Mouse (Mus musculus) midbrain, embryonic 14.5 days (tissue): ENCODE results near the gene Plin3. TPM values are rescaled to one million over a fixed set of nuclear protein-coding genes. Genes with fewer than 3 reads are reported as not detected.

Source experiments
- ATAC-seq: fragments of 200-750 bp; cut with Nextera tagmentation; 2 replicates; pipeline ENCODE4 v1.8.0; 2017; ENCODE audit warnings: moderate number of reproducible peaks, moderate library complexity; ENCODE audit not compliant: low FRiP score, low TSS enrichment
- DNase-seq: peaks from one replicate; pipeline ENCODE4 v3.0.0-alpha.2; 2015
- H3K27ac ChIP-seq: fragments of 300-500 bp; sonication (generic); replicated peaks from 2 replicates; pipeline ENCODE4 v1.5.1; 2014; ENCODE audit warnings: mild to moderate bottlenecking, low read depth, low read length, moderate library complexity
- H3K27me3 ChIP-seq: fragments of 300-500 bp; sonication (generic); 2 replicates; pipeline ENCODE4 v1.6.1; 2014; ENCODE audit warnings: low read length, control low read depth, mixed read lengths; ENCODE audit not compliant: control insufficient read depth, insufficient read depth
- H3K36me3 ChIP-seq: fragments of 300-500 bp; sonication (generic); 2 replicates; pipeline ENCODE4 v1.6.1; 2014; ENCODE audit warnings: low read length, control low read depth; ENCODE audit not compliant: control insufficient read depth, insufficient read depth
- H3K4me1 ChIP-seq: fragments of 300-500 bp; sonication (generic); 2 replicates; pipeline ENCODE4 v1.6.1; 2014; ENCODE audit warnings: mild to moderate bottlenecking, antibody characterized with exemption, low read length, control low read depth; ENCODE audit not compliant: control insufficient read depth, insufficient read depth
- H3K4me2 ChIP-seq: fragments of 300-500 bp; sonication (generic); 2 replicates; pipeline ENCODE4 v1.6.1; 2014; ENCODE audit warnings: mild to moderate bottlenecking, low read length, moderate library complexity
- H3K4me3 ChIP-seq: fragments of 300-500 bp; sonication (generic); replicated peaks from 2 replicates; pipeline ENCODE4 v1.5.1; 2014; ENCODE audit warnings: low read depth, low read length
- H3K9ac ChIP-seq: fragments of 300-500 bp; sonication (generic); replicated peaks from 2 replicates; pipeline ENCODE4 v1.6.1; 2014; ENCODE audit warnings: mild to moderate bottlenecking, low read length, moderate library complexity
- H3K9me3 ChIP-seq: fragments of 300-500 bp; sonication (generic); 2 replicates; pipeline ENCODE4 v1.6.1; 2016; ENCODE audit warnings: low read length, control low read depth, mixed read lengths; ENCODE audit not compliant: control insufficient read depth
- WGBS: fragments of 180-500 bp; shearing (Covaris S2); extraction: QIAGEN DNeasy Blood & Tissue Kit; methylation state at CpG from one replicate; pipeline ENCODE4 v1.1.7; 2014; 5-methylcytosine and 5-hydroxymethylcytosine counted together
- polyA plus RNA-seq: library from polyadenylated mRNA; unstranded; fragments of >200 nt; fragmentation: Nextera tagmentation; extraction: Ambion mirVana; gene quantifications from 2 replicates; pipeline ENCODE4 v1.2.1, GENCODE M21; 2014

Plin3 gene
- polyA plus RNA-seq, result 6.4 and 11.6 TPM in 2 replicates

DNA sequence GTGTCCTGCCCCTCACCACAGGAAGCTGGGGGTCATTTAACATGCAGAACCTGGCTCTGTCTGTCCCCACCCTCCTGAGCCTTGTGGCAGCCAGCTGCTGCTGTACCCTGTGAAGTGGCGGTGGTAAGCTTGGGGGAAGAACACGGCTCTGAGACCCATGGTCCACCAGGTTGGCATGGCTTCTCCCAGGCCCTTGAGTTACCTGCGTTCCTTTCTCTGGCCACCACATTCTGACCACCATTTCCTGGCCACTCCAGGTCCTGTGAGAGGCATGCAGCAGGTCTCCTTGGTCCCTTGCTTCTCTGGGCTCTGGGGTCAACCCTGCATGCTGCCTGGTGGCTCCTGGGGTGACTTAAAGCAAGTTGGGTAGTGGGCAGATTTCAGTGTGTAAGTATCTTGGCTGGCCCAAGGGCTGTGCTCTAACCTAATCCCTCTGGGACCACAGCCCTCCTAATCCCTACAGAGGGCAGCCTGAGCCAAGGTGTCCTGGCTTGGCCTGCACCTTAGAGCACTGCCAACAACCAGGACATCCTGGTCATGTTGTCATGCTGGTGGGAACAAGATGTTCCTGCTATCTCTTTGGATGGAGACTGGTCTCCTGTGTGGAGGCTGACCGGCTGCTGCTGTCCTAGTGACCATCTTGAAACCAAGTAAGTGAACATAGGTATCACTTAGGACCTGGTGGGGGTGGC, at the start of gene Plin3:
Gene Plin3 (minus strand): TSS at position 343 of the 692 bp plus-strand sequence.
- Histone ChIP-seq H3K9me3 (no peaks in the 10 kb centered on the region), H3K4me1 (peaks cover 22% of the 10 kb centered on the region), H3K9ac (no peak within 1 kb of the TSS), H3K27ac (no peak within 1 kb of the TSS), H3K4me2 (no peak within 1 kb of the TSS), H3K27me3 (no peaks in the 10 kb centered on the region), H3K4me3 (no peak within 1 kb of the TSS), H3K36me3 (no peaks in the 10 kb centered on the region)
- WGBS, result 89% methylated on average over 4 of the region's 4 CpGs
- ATAC-seq (no peak), DNase-seq (no peak)

DNA sequence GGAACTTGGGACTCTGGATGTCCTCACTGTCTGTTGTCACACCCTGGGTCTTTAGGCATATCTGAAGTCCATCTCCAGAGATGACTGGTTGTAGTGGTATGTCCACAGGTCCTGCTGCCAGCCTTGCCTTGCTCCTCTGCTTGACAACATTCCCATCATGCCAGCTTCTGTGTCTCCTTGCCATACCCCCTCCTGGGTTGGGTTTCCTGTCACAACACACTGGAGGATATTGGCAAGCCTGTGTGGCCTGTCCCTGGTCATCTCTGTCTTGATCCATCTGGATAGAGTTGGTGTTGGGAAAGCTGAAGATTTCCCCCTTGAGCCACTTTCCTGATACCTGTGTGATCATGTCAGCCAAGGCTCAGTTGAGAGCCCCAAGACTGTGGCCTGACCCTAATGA, 48.0 kb upstream of the Plin3 start:
- H3K27me3 ChIP-seq, result no peaks in the 10 kb centered on the region
- no peak overlapping the region for H3K27ac ChIP-seq
- no peak overlapping the region for H3K9ac ChIP-seq
- ATAC-seq (no peak), DNase-seq (no peak)
- no peak overlapping the region for H3K4me2 ChIP-seq
- H3K4me1 ChIP-seq, result peaks cover 6% of the 10 kb centered on the region; the same call in 1 of the 2 replicates
- 0 out of 2 replicates have a peak, but pooled peaks cover 6% of the 10 kb centered on the region for H3K36me3 ChIP-seq
- H3K9me3 ChIP-seq, result no peaks in the 10 kb centered on the region
- no peak overlapping the region for H3K4me3 ChIP-seq

- H3K4me1 ChIP-seq, result peaks cover 6% of the 10 kb centered on the region; the same call in 1 of the 2 replicates
- no peak overlapping the region for H3K9ac ChIP-seq
- no peaks in the 10 kb centered on the region for H3K9me3 ChIP-seq
- ATAC-seq, result no peak
- DNase-seq, result no peak
- 59% methylated on average over 4 of the region's 4 CpGs for WGBS
- H3K27ac ChIP-seq, result no peak overlapping the region
- H3K36me3 ChIP-seq, result 0 out of 2 replicates have a peak, but pooled peaks cover 3% of the 10 kb centered on the region
- H3K4me2 ChIP-seq, result no peak overlapping the region
- H3K4me3 ChIP-seq, result no peak overlapping the region
- no peaks in the 10 kb centered on the region for H3K27me3 ChIP-seq
Measured at GRCm38 (mm10) chr17:56338909-56339308, 46.2 kb upstream of the Plin3 start.

GRCm38 (mm10) chr17:56337791-56338190, 45.1 kb upstream of the Plin3 start:
- H3K4me2 ChIP-seq, result no peak overlapping the region
- H3K27me3 ChIP-seq, result no peaks in the 10 kb centered on the region
- 98% methylated on average over 6 of the region's 6 CpGs for WGBS
- H3K4me1 ChIP-seq, result peaks cover 6% of the 10 kb centered on the region; the same call in 1 of the 2 replicates
- H3K9ac ChIP-seq, result no peak overlapping the region
- H3K36me3 ChIP-seq, result 0 out of 2 replicates have a peak, but pooled peaks cover 5% of the 10 kb centered on the region
- no peaks in the 10 kb centered on the region for H3K9me3 ChIP-seq
- H3K4me3 ChIP-seq, result no peak overlapping the region
- no peak overlapping the region for H3K27ac ChIP-seq
- ATAC-seq, result no peak
- DNase-seq, result no peak

DNA sequence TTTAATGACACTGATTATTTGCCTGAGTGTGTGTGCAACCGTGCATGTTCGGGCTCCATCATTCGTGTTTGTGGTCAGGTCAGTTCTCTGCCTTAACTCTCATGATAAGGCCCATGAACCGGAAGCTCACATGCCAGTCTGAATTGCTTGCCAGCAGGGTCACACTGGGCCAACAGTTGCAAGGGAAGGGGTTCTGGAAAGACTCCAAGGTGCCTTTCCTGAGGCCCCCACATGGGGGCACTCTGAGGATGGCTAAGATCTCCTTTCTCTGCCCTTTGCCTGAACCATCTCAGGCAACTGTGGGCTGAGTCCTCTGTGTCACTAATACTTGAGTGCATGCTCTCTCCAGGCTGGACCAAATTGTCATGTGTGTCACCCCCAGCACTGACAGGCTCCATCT, 44.5 kb upstream of the Plin3 start:
- peaks cover 6% of the 10 kb centered on the region; the same call in 1 of the 2 replicates for H3K4me1 ChIP-seq
- H3K4me3 ChIP-seq, result no peak overlapping the region
- H3K27ac ChIP-seq, result no peak overlapping the region
- no peak overlapping the region for H3K9ac ChIP-seq
- H3K36me3 ChIP-seq, result 0 out of 2 replicates have a peak, but pooled peaks cover 5% of the 10 kb centered on the region
- DNase-seq (peak; percentile 61), ATAC-seq (no peak)
- H3K27me3 ChIP-seq, result no peaks in the 10 kb centered on the region
- whole genome bisulfite sequencing, result 61% methylated on average over 4 of the region's 4 CpGs
- H3K4me2 ChIP-seq, result no peak overlapping the region
- no peaks in the 10 kb centered on the region for H3K9me3 ChIP-seq

GRCm38 (mm10) chr17:56332987-56333386, 40.3 kb upstream of the Plin3 start:
- 43% methylated on average over 8 of the region's 8 CpGs for whole genome bisulfite sequencing
- no peak overlapping the region for H3K4me2 ChIP-seq

GRCm38 (mm10) chr17:56331256-56331655, 38.6 kb upstream of the Plin3 start:
- Histone ChIP-seq H3K27ac (no peak overlapping the region), H3K4me2 (no peak overlapping the region), H3K9me3 (no peaks in the 10 kb centered on the region), H3K4me3 (no peak overlapping the region), H3K36me3 (0 out of 2 replicates have a peak, but pooled peaks cover 2% of the 10 kb centered on the region), H3K9ac (no peak overlapping the region), H3K4me1 (peaks cover 27% of the 10 kb centered on the region), H3K27me3 (no peaks in the 10 kb centered on the region)
- no peak for DNase-seq
- no peak for ATAC-seq

More at GRCm38 (mm10) chr17:56332987-56333386, 40.3 kb upstream of the Plin3 start:
- ATAC-seq, result no peak
- peaks cover 19% of the 10 kb centered on the region for H3K4me1 ChIP-seq
- no peaks in the 10 kb centered on the region for H3K27me3 ChIP-seq
- 0 out of 2 replicates have a peak, but pooled peaks cover 2% of the 10 kb centered on the region for H3K36me3 ChIP-seq
- peak; percentile 39 for DNase-seq
- H3K4me3 ChIP-seq, result no peak overlapping the region
- no peak overlapping the region for H3K27ac ChIP-seq
- no peaks in the 10 kb centered on the region for H3K9me3 ChIP-seq
- no peak overlapping the region for H3K9ac ChIP-seq

- DNase-seq, result no peak
- H3K36me3 ChIP-seq, result 0 out of 2 replicates have a peak, but pooled peaks cover 2% of the 10 kb centered on the region
- no peak overlapping the region for H3K4me3 ChIP-seq
- H3K27ac ChIP-seq, result no peak overlapping the region
- no peak overlapping the region for H3K4me2 ChIP-seq
- peaks cover 23% of the 10 kb centered on the region for H3K4me1 ChIP-seq
- no peak overlapping the region for H3K9ac ChIP-seq
- ATAC-seq, result no peak
- no peaks in the 10 kb centered on the region for H3K27me3 ChIP-seq
- 82% methylated on average over 3 of the region's 3 CpGs for WGBS
- no peaks in the 10 kb centered on the region for H3K9me3 ChIP-seq
Measured at GRCm38 (mm10) chr17:56330345-56330744, 37.7 kb upstream of the Plin3 start.

GRCm38 (mm10) chr17:56329267-56329666, 36.6 kb upstream of the Plin3 start:
- Histone ChIP-seq H3K36me3 (0 out of 2 replicates have a peak, but pooled peaks cover 2% of the 10 kb centered on the region), H3K27me3 (no peaks in the 10 kb centered on the region), H3K9ac (no peak overlapping the region), H3K4me2 (no peak overlapping the region), H3K27ac (no peak overlapping the region), H3K9me3 (no peaks in the 10 kb centered on the region), H3K4me1 (peaks cover 23% of the 10 kb centered on the region), H3K4me3 (no peak overlapping the region)
- no peak for ATAC-seq
- no peak for DNase-seq
